Mouse (Mus musculus): Measurements from ENCODE around the gene Nod1.

GRCm38 (mm10) chr6:54972111-54972928 is at the start of gene Nod1:
- TF ChIP-seq CTCF (IDR thresholded peaks at IDR 0.05; ENCODE audit: low read depth) (no peak), EP300 (IDR thresholded peaks at IDR 0.05; ENCODE audit: low read depth) (no peak)

Data from liver, embryonic 14.5 days (tissue).